Mouse (Mus musculus): ENCODE measurements at regions not wholly inside any gene's neighbourhood (a gene's known extent, or its start where the extent isn't known, plus 50 kb on each side); places are given as distances from the start of the nearest gene placed in this dataset.

DNA sequence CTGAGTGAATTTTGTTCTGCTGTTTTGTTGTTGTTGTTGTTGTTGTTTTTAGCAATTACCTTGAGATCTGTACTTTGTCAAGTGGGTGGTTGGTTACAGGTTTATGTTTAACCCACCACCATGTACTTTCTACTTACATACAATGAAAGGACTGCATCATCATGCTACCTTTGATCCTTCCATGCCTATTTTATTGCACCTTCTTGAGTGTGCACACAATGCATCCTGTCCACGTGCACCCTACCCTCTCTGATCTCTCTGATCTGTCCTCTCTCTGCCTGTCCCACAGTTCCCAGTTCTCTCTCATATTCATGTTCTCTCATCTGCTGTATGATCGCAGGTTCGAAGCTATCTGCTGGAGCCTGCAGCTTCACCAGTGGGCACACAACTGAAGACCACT is 59.9 kb upstream of the Gas1 start:
- no peak for DNase-seq (ENCODE audit: low spot score in 2 of 2)

DNA sequence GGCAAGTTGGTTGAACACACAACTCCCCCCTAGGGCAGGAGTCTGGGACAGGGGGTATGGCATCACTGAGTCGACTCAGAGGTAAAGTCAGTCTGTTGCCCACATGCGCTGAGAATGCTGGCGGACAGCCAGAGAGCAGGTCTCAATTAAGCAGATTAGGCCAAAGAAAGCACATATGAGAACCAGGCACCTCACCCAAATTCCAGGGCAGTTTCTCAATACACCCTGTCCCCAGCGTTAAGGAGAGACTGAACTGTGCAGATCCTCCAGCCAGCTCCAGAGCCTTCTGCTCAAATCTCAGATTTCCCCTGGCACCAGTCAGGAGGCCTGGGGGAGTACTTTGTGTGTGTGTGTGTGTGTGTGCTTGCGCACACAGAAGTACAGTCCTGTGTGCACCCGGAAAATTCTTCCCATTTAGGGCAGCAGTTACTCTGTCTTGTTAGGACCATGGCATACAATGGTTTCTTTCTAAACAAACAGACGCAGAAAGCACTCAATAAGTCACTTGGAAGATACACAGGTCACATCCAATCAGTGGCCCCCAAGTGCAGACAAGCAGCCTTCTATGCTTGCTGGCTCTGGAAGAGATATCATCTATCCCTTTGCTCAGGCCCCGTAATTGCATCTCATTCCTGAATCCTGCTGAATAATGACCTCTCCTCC is 65.4 kb upstream of the Gas1 start:
- DNase-seq (ENCODE audit: low spot score in 2 of 2), result no peak

DNA sequence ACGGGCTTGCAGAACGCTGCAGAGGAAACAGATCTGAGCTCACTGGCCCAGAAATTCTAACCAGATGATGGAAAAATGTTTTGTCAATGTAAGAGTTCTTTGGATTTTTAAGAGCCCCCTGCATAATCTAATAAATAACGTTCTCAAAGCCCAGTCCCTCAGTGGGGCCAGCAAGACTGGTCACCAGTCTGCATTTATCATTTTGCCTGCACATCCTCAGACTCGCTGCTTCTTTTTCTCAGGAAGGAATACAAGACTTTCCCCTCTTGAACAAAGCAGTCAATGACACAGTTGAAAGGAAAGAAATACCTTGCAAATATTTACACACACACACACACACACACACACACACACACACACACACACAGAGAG is 65.9 kb upstream of the Gas1 start:
- no peak for DNase-seq (ENCODE audit: low spot score in 2 of 2)

GRCm38 (mm10) chr13:60255162-60255561 is 78.0 kb upstream of the Gas1 start:
- DNase-seq (ENCODE audit: low spot score in 2 of 2), result no peak

DNA sequence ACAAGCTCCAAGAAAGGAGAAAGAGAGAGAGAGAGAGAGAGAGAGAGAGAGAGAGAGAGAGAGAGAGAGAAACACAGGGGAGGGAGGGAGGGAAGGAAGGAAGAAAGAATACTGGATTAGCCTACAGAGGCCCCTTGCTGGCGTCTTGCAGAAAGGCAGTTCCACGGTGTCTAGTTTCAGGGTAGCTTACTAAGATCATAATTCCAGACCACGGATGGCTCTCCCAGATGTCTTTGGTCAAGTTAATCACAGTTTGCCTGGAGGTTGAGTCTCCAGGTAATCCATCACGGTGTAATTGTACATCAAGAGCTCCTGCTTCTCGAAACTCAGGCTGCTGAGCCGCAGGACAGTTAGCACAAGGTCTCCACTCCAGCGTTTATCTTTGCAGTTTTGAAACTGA is 78.5 kb upstream of the Gas1 start:
- no peak for DNase-seq (ENCODE audit: low spot score in 2 of 2)

DNA sequence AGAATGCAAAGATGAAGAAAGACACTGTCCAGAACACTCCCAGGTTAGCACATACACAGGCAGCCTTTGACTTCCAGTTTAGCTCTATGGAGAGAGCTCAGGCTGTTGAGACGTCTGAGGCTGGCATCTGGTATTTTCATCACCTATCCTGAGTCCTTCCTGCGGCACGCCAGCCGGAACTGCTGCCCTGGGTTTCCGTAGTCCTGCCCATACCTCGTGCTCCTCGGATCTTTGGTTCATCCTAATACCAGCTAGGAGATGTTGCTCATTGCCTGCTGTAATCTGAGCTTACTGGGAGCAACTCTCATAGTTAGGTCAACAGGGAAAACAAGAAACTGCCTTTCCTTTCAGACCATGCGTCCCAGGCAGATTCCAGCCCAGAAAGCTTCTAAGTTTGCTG is 79.8 kb upstream of the Gas1 start:
- no peak for DNase-seq (ENCODE audit: low spot score in 2 of 2)

GRCm38 (mm10) chr13:60257878-60258277 is 80.7 kb upstream of the Gas1 start:
- no peak for DNase-seq (ENCODE audit: low spot score in 2 of 2)

GRCm38 (mm10) chr13:60262449-60263028 is 85.4 kb upstream of the Gas1 start:
- no peak for DNase-seq (ENCODE audit: low spot score in 2 of 2)

DNA sequence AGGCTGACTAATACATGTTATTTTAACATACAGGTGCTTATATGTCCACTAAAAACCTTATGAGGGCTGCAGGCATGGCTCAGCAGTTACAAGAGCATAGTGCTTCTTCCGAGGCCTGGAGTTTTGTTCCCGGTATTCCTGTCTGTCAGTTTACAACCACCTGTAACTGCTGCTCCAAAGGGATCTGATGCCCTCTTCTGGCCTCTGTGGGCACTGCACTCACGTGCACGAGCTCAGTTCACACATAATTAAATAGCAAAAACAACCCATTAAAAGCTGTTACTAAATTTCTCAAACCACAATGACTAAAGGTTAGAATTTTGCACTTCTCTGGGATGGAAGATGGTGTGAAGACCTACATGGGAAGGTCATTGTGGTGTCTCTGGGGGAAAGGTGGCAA is 87.3 kb upstream of the Gas1 start:
- no peak for DNase-seq (ENCODE audit: low spot score in 2 of 2)

DNA sequence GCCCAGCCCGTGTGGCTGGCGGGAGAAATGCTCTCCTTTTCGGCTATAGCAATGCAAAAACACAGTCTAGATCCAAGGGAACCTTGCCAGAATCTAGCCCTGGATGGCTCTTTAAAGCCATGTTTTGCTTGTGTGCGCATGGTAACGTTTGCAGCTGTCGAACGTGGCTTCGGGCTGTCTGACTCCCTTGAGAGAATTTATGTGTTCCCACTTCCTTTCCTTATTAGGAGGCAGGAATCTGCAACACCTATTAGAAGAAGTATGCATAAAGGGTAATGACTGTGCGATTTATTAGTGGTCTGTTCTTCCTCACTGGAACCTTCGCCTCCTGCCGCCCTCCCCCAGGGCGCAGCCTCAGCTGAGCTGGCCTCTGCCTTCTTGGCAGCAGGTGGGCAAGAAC is 90.4 kb upstream of the Gas1 start:
- DNase-seq (ENCODE audit: low spot score in 2 of 2), result no peak

- DNase-seq (ENCODE audit: low spot score in 2 of 2), result no peak
Measured at GRCm38 (mm10) chr13:60268256-60268655, 91.1 kb upstream of the Gas1 start.

DNA sequence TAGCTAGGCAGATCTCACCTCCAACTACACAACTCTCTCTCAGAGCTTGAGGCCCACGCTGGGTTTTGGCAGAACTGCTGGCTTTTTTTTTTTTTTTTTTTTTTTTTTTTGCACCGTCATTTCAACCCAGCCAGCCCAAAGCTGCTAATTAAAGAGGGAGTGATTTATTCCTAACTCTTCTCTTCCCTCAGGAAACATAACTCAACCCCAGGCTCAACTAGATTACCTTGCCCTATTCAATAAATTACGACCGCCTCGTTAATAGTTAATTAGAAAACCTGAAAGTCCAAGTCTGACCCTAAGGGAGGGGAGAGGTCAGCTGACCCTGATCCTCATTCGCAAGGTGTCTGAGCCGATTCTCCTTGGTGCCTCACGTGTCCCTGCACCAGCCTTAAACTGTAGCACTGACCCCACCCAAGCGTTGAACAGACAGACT is 92.3 kb upstream of the Gas1 start:
- no peak for DNase-seq (ENCODE audit: low spot score in 2 of 2)

DNA sequence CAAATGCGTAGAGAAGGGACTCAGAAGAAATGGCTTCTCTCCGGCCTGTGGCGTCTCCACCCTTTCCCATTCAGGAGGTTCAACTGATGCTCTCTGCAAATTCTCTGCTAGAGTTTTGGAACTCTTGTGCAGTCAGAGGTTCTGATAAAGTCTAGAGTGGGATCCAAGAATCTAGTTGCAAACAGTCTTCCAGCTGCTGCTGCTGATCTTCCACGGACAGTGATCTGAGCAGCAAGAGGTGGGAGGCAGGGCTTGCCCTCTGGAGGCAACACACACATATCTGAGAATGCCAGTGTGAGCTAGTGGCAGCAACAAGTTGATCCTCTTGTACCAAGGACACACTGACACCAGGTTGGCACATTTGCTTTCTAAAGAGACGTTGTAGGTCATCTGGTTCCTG is 93.4 kb upstream of the Gas1 start:
- DNase-seq (ENCODE audit: low spot score in 2 of 2), result no peak

- DNase-seq (ENCODE audit: low spot score in 2 of 2), result no peak
Measured at GRCm38 (mm10) chr13:60273331-60273730, 96.2 kb upstream of the Gas1 start.

DNA sequence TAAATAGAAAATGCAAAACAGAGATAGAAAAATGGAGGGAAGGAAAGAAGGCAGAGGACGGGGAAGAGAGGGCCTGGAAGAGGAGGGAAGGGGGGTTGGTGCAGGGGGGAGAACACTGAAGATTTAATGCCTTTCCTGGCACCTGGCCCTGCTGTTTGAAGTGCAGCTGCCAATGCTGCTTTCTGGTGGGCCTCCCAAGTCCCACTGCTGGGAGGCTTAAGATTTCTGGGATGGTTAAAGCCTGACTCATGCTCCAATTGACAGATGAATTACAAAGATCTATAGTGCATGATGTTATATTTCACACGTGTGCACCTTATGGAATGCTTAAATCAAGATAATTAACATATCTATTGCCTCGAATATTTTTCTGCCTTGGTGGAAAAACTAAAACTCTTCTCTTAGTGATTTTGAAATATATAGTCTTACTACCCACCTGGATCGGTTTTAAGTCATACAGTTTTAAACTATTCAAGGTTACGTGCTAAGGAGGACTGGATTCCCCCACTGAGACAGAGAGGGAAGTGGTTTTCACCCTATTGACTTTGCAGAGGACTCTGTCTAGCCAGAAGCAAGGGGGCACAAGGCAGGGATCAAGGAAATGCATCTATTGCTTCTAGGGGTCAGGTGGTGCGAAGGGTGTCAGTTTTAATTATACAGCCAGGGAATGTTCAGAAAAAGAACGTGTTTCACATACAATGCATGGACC is 105.5 kb upstream of the Gas1 start:
- no peak for DNase-seq (ENCODE audit: low spot score in 2 of 2)

DNA sequence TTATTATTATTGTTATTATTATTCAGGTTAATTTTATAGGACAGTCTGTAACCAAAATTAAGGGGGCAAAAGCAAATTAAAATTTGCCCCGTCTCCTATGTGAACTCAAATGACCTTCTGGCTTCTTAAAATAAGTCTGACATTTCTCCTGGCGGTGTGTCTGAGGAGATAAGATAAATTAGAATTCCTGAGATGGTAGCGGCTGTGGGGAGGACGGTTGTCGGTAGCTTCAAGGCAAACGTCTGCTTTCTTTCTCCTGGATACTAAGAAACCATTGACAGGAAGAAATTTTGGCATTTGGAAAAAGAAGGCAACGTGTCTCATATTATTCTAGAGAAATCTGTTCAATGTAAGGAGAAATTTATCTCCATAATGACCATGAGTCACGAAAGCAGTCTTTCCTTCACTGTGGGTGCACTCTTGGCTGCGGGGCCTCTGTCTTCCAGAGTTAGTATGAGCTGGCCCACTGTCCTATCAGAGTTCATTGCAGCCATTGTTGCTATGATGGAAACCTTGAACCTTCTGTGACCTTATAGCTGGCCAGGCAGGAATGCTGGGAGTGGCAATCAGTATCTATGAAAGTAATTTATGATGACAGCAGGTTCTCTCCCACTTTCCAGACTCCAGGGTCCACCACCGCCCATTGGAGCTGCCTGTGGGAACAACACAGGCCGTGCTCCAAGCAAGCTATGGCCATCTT is 109.5 kb upstream of the Gas1 start:
- DNase-seq (ENCODE audit: low spot score in 2 of 2), result no peak

DNA sequence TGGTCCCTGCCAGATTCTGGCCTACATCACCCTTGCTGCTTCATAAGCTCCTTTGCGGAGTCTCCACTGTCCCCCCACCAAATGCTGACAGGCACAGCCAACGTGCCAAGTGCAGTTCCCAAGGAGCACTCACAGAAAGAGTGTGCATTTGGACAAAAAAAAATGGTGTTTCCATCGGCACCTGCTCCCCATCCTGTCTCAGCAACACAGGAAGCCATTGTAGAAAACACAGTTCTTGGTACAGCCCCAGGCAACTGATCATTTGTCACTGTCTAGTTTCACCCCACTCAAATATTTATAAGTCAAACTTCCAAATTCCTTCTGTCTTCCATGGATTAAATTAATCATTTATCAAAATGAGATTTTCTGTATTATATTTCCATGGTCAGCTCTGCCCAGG is 112.5 kb upstream of the Gas1 start:
- no peak for DNase-seq (ENCODE audit: low spot score in 2 of 2)

DNA sequence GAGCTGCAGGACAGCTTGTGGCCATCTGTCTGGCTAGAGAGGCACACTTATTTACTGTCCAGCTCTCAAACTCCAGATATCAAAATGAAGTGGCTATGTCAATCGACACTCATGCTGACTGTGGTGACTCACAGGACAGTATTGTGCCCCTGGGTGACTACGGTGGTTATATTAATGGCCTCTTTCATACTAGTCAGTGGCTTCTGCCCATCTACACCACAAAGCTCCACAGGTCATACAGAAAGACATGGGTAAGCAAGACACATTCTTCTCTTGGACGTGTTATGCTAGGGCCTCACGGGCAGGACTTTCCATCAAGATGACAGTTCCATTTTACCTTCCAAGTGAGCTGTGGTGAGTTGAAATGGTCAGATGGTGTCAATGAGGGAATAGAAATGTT is 113.7 kb upstream of the Gas1 start:
- no peak for DNase-seq (ENCODE audit: low spot score in 2 of 2)

DNA sequence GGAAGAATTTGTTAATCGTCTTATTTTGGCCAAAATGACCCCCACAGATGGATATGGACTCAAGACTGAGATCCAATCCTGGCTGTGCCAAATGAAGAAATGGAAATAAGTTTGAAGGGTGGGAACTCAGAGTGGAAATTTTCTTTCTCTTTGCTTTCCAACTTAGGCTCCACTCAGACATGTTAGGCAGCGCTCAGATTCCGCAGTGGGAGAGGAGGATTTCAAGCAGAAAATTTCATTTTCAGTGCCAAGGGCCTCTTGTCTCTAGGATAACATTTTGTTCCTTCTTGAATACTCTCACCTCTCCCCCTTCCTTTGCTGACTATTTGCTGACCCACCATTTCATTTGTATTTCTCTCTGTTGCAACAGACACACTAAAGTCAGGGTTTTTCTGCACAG is 114.2 kb upstream of the Gas1 start:
- DNase-seq (ENCODE audit: low spot score in 2 of 2), result no peak

GRCm38 (mm10) chr13:60296201-60296895 is 119.2 kb upstream of the Gas1 start:
- no peak for DNase-seq (ENCODE audit: low spot score in 2 of 2)

- no peak for DNase-seq (ENCODE audit: low spot score in 2 of 2)
Measured at GRCm38 (mm10) chr13:60296896-60297275, 119.7 kb upstream of the Gas1 start.

DNA sequence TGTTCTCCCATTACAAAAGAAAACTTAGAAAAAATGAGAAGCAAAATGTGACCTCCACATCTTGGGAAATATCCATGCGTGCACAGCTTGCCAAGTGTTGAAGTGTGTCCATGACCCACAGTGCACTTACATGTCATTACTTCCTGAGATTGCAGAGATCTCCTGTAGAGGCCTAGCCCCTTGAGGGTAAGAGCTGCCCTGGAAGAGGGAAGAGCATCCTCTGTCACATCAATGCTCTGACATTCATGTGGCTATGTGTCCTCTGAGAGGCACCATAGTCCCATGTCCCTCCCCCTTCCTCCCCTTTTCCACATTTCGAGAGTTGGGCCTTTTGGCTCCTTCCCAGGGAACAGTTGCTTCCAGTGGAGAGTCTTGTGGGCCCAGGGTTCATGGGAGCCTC is 121.4 kb upstream of the Gas1 start:
- no peak for DNase-seq (ENCODE audit: low spot score in 2 of 2)
